Mouse (Mus musculus): ENCODE results near the gene Zbtb9.
A peak's percentile ranks its signal among the peaks of the same experiment; 100 is the strongest.

Zbtb9 gene

GRCm38 (mm10) chr17:27042840-27043239 is 69.9 kb downstream of the Zbtb9 start:
- peak; percentile 27 to 46 for DNase-seq

GRCm38 (mm10) chr17:27045164-27045563 is 72.2 kb downstream of the Zbtb9 start:
- DNase-seq, result no peak

GRCm38 (mm10) chr17:27047762-27048444 is 74.9 kb downstream of the Zbtb9 start:
- no peak for DNase-seq

DNA sequence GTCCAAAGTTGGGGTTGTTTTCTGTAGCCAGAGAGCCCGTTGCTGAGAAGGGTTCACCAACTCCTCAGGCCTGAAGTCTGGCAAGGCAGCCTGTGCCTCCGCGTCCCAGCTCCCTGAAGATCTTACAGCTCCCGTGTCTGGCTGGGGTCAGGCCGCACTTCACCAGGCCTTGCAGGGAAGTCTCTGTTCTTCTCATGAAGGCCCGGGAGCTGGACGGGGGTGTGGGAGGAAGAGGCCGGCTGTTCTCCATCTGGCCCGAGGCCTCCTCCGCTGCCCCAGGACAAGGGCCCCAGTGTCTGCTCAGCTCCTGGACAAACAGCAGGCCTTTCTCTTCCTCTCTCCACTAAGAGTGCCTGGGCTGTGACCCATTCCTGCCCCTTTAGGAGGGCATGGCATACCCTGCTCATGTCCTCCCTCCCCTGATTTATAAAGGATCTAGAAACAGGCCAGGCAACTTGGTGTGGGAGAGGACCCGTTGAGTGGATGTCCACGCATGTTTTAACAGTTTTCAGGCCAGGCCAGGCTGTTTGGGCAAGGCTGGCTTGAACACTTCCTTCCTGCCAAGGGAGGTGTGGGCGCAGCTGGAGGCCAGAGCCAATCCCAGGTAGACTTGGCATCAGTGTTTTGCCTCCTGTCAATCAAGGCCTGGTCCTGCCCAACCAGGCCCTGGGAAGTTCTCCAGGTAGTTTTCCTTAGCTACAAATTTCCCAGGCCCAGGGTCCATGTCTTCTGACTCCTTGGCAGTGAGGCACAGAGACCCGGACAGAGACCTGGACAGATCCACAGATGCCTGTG is 75.7 kb downstream of the Zbtb9 start:
- DNase-seq, result peak; percentile 35 to 60

- no peak for DNase-seq
Measured at GRCm38 (mm10) chr17:27050853-27051252, 77.9 kb downstream of the Zbtb9 start.

- peak; percentile 78 to 83 for DNase-seq
Measured at GRCm38 (mm10) chr17:27051514-27051913, 78.5 kb downstream of the Zbtb9 start.

DNA sequence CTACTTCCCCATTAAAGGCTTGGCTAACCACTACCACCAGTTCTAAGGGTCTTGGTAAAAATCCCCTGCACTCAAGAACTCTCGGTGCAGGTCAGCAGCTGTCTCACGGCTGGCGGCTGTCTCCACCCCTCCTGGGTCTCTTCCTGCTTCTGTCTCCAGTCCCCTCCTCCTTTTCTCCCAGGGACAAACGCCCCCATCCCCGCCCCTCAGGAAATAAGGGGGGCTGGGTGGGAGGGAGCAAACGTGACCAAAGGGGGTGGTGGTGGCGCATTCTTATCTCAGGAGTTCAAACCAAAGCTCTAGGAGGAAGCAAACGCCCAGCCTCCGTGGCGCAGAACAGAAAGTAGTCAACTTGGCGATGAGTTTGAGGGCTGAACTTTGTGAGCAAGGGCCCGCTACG is 83.2 kb downstream of the Zbtb9 start:
- DNase-seq, result peak; percentile 82 to 88

GRCm38 (mm10) chr17:27056812-27057516 is 84.0 kb downstream of the Zbtb9 start, which contains the start of gene Itpr3:
Itpr3 (plus strand) TSS chr17:27057304.
- peak; percentile 85 to 91 for DNase-seq

- DNase-seq, result peak in 1 of 2 experiments; percentile 28
Measured at GRCm38 (mm10) chr17:27057517-27058055, 84.6 kb downstream of the Zbtb9 start.

All from lung, postnatal 4 days (tissue).